Mouse (Mus musculus): ENCODE data around the gene Ikzf4. TPM values are rescaled to one million over a fixed set of nuclear protein-coding genes. Genes with fewer than 3 reads are reported as not detected.

Gene Ikzf4
- polyA plus RNA-seq, 2 experiments = 0.05 to 0.18 TPM

DNA sequence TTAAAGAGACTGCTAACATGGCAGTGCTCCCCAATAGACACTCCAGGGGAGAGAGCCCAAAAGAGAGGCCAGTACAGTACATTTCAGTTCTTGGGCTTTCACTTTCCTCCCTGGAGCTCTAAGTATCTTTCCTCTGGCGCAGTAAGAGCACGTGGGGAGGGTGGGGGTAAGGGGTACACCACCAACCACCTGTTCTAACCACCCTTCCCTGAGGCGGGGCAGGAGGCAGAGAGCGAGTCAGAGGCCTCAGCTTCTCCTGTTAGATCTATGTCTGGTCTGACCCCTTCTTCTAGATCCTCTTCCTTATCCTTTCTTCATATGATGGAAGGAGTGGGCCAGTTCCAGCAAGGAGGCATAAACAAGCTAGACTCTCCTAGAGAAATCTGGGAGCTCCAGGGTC lies 58.7 kb downstream of the Ikzf4 start:
- ATAC-seq (ENCODE audit: insufficient read depth) (no peak), DNase-seq (ENCODE audit: low read depth in 3 of 3, low spot score in 3 of 3) (no peak)
- TF ChIP-seq CTCF (IDR thresholded peaks at IDR 0.05; ENCODE audit: low read depth) = no peak
- no peak for TF ChIP-seq EP300 (IDR thresholded peaks at IDR 0.05; ENCODE audit: low read depth)
- Histone ChIP-seq H3K27me3 (ENCODE audit: control insufficient read depth, insufficient read depth, low read length) (peaks cover 52% of the 10 kb centered on the region), H3K9me3 (ENCODE audit: control insufficient read depth, low read length) (no peaks in the 10 kb centered on the region), H3K4me3 (ENCODE audit: insufficient read depth in 1 of 2, low read depth in 2 of 2, low read length in 2 of 2) (no peak overlapping the region), H3K27ac (no peak overlapping the region), H3K36me3 (replicated peaks; ENCODE audit: control insufficient read depth, insufficient read depth, low read depth) (no peaks in the 10 kb centered on the region), H3K4me2 (ENCODE audit: low read depth) (no peak overlapping the region), H3K9ac (replicated peaks) (no peak overlapping the region), H3K4me1 (replicated peaks; ENCODE audit: control insufficient read depth in 2 of 2, insufficient read depth in 2 of 2, low read length in 1 of 2) (no peaks in the 10 kb centered on the region; a peak in 2 of 4 replicates)
- WGBS (ENCODE audit: insufficient replicate concordance) = 29% methylated on average over 4 of the region's 4 CpGs

DNA sequence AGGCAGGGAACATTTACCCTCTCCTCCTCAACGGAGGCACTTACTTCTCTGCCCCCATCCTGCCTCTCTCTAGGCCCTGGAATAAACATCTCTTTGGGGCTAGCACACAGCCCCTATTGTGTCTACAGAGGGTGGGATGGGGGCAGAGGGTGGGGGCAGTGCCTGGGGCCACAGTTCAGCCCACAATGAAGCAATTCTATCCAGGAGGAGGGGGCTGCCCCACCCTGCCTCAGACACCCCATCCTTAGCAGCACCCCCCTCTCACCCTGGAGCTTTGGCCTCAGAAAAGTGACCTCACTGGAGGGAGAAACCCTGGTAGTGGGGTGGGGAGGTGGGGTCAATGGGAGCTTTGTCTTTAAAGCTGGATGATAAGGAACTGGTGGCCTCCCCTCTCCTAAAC lies 59.2 kb downstream of the Ikzf4 start:
- no peak for TF ChIP-seq EP300 (IDR thresholded peaks at IDR 0.05; ENCODE audit: low read depth)
- TF ChIP-seq CTCF (IDR thresholded peaks at IDR 0.05; ENCODE audit: low read depth) = no peak
- H3K27ac ChIP-seq = no peak overlapping the region
- H3K27me3 ChIP-seq (ENCODE audit: control insufficient read depth, insufficient read depth, low read length) = peaks cover 52% of the 10 kb centered on the region
- H3K9me3 ChIP-seq (ENCODE audit: control insufficient read depth, low read length) = no peaks in the 10 kb centered on the region
- 41% methylated on average over 1 of the region's 1 CpGs for WGBS (ENCODE audit: insufficient replicate concordance)
- no peak overlapping the region for H3K4me3 ChIP-seq (ENCODE audit: insufficient read depth in 1 of 2, low read depth in 2 of 2, low read length in 2 of 2)
- no peak overlapping the region for H3K9ac ChIP-seq (replicated peaks)
- no peak for ATAC-seq (ENCODE audit: insufficient read depth)
- H3K4me1 ChIP-seq (replicated peaks; ENCODE audit: control insufficient read depth in 2 of 2, insufficient read depth in 2 of 2, low read length in 1 of 2) = no peaks in the 10 kb centered on the region; a peak in 1 of 4 replicates
- no peaks in the 10 kb centered on the region for H3K36me3 ChIP-seq (replicated peaks; ENCODE audit: control insufficient read depth, insufficient read depth, low read depth)
- H3K4me2 ChIP-seq (ENCODE audit: low read depth) = no peak overlapping the region
- no peak for DNase-seq (ENCODE audit: low read depth in 3 of 3, low spot score in 3 of 3)

DNA sequence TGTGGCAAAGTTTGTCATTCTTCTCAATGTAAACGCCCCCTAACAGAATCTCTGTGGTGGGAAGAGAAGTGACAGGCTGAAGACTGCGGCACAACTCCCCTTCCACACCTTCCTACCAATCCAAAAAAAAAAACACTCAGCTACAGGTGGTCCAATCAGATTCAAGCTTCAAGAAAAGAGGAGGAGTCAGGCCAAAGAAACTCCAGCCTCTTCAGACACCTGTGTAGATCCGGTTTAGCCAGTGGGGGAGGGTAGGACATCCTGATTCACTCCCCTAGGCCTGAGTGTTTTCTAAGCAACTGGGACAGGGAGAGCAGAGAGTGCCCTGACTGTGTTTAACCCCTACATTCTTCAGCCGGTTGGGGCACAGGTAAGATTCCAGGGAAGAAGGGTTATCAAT lies 61.4 kb downstream of the Ikzf4 start:
- H3K27me3 ChIP-seq (ENCODE audit: control insufficient read depth, insufficient read depth, low read length) = peaks cover 38% of the 10 kb centered on the region
- H3K9me3 ChIP-seq (ENCODE audit: control insufficient read depth, low read length) = no peaks in the 10 kb centered on the region
- no peak for DNase-seq (ENCODE audit: low read depth in 3 of 3, low spot score in 3 of 3)
- 10% methylated on average over 4 of the region's 4 CpGs for WGBS (ENCODE audit: insufficient replicate concordance)
- H3K4me1 ChIP-seq (replicated peaks; ENCODE audit: control insufficient read depth in 2 of 2, insufficient read depth in 2 of 2, low read length in 1 of 2) = no peaks in the 10 kb centered on the region; a peak in 1 of 4 replicates
- no peak overlapping the region for H3K9ac ChIP-seq (replicated peaks)
- no peak overlapping the region for H3K27ac ChIP-seq
- no peak overlapping the region for H3K4me2 ChIP-seq (ENCODE audit: low read depth)
- TF ChIP-seq EP300 (IDR thresholded peaks at IDR 0.05; ENCODE audit: low read depth) (no peak), CTCF (IDR thresholded peaks at IDR 0.05; ENCODE audit: low read depth) (no peak)
- no peak overlapping the region for H3K4me3 ChIP-seq (ENCODE audit: insufficient read depth in 1 of 2, low read depth in 2 of 2, low read length in 2 of 2)
- ATAC-seq (ENCODE audit: insufficient read depth) = no peak
- no peaks in the 10 kb centered on the region for H3K36me3 ChIP-seq (replicated peaks; ENCODE audit: control insufficient read depth, insufficient read depth, low read depth)

DNA sequence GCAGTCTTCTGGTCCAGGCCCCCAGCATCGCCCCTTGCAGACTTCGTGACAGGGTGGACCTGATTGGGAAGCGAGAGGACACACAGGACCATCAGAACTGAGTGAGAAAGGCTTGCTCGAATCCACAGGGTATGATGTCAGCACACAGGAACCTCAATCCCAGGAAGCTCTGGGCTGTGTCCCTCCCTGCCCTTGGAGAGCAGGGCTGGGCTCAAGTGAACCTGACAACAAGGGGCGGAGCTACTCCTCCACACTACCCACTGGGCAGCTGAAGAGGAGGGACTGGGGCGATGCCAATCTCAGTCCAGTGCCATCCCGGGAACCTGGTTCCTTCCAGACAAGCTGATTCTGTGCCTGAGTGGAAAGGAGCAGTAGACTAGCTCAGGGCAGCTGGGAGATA lies 62.1 kb downstream of the Ikzf4 start:
- Histone ChIP-seq H3K4me1 (replicated peaks; ENCODE audit: control insufficient read depth in 2 of 2, insufficient read depth in 2 of 2, low read length in 1 of 2) (no peaks in the 10 kb centered on the region; a peak in 1 of 4 replicates), H3K9me3 (ENCODE audit: control insufficient read depth, low read length) (no peaks in the 10 kb centered on the region), H3K27ac (no peak overlapping the region), H3K4me2 (ENCODE audit: low read depth) (no peak overlapping the region), H3K36me3 (replicated peaks; ENCODE audit: control insufficient read depth, insufficient read depth, low read depth) (no peaks in the 10 kb centered on the region), H3K27me3 (ENCODE audit: control insufficient read depth, insufficient read depth, low read length) (peaks cover 31% of the 10 kb centered on the region), H3K9ac (replicated peaks) (no peak overlapping the region), H3K4me3 (ENCODE audit: insufficient read depth in 1 of 2, low read depth in 2 of 2, low read length in 2 of 2) (no peak overlapping the region)
- WGBS (ENCODE audit: insufficient replicate concordance) = 26% methylated on average over 7 of the region's 7 CpGs
- no peak for ATAC-seq (ENCODE audit: insufficient read depth)
- no peak for TF ChIP-seq CTCF (IDR thresholded peaks at IDR 0.05; ENCODE audit: low read depth)
- no peak for TF ChIP-seq EP300 (IDR thresholded peaks at IDR 0.05; ENCODE audit: low read depth)
- DNase-seq (ENCODE audit: low read depth in 3 of 3, low spot score in 3 of 3) = no peak

Small RNA genes lying within 50 kb of the gene (microRNA-seq; reads per million reads assigned to microRNA genes)
- not detected for gene Mir6917

Other genes with a start within 250 kb of the Ikzf4 start
- 33.0 and 40.8 TPM in 2 replicates for gene Slc39a5, start 244.8 kb downstream of the Ikzf4 start, polyA plus RNA-seq (2012; rRNA removed)
- 37.6 and 40.7 TPM in 2 replicates for gene Slc39a5, start 244.8 kb downstream of the Ikzf4 start, polyA plus RNA-seq (2014; fragmentation: Nextera tagmentation; extraction: Ambion mirVana)
- 24.2 and 25.4 TPM in 2 replicates for gene Nabp2, start 234.5 kb downstream of the Ikzf4 start, polyA plus RNA-seq (2012; rRNA removed)
- gene Nabp2, start 234.5 kb downstream of the Ikzf4 start, polyA plus RNA-seq (2014; fragmentation: Nextera tagmentation; extraction: Ambion mirVana) = 45.4 and 48.7 TPM in 2 replicates
- 5.0 and 5.9 TPM in 2 replicates for gene Rnf41, start 234.3 kb downstream of the Ikzf4 start, polyA plus RNA-seq (2012; rRNA removed)
- gene Rnf41, start 234.3 kb downstream of the Ikzf4 start, polyA plus RNA-seq (2014; fragmentation: Nextera tagmentation; extraction: Ambion mirVana) = 4.8 and 6.2 TPM in 2 replicates
- gene Smarcc2, start 186.7 kb downstream of the Ikzf4 start, polyA plus RNA-seq (2012; rRNA removed) = 23.2 and 29.8 TPM in 2 replicates
- 27.7 and 32.8 TPM in 2 replicates for gene Smarcc2, start 186.7 kb downstream of the Ikzf4 start, polyA plus RNA-seq (2014; fragmentation: Nextera tagmentation; extraction: Ambion mirVana)
- 429 and 654 TPM in 2 replicates for gene Myl6, start 151.8 kb downstream of the Ikzf4 start, polyA plus RNA-seq (2012; rRNA removed)
- gene Myl6, start 151.8 kb downstream of the Ikzf4 start, polyA plus RNA-seq (2014; fragmentation: Nextera tagmentation; extraction: Ambion mirVana) = 490 and 506 TPM in 2 replicates
- 1.2 and 1.5 TPM in 2 replicates for gene Myl6b, start 147.3 kb downstream of the Ikzf4 start, polyA plus RNA-seq (2012; rRNA removed)
- gene Myl6b, start 147.3 kb downstream of the Ikzf4 start, polyA plus RNA-seq (2014; fragmentation: Nextera tagmentation; extraction: Ambion mirVana) = 0.72 and 1.3 TPM in 2 replicates
- 9.4 and 10.3 TPM in 2 replicates for gene Esyt1, start 120.1 kb downstream of the Ikzf4 start, polyA plus RNA-seq (2012; rRNA removed)
- gene Esyt1, start 120.1 kb downstream of the Ikzf4 start, polyA plus RNA-seq (2014; fragmentation: Nextera tagmentation; extraction: Ambion mirVana) = 7.0 and 7.8 TPM in 2 replicates
- gene Zc3h10, start 98.2 kb downstream of the Ikzf4 start, polyA plus RNA-seq (2012; rRNA removed) = 3.3 and 4.0 TPM in 2 replicates
- gene Zc3h10, start 98.2 kb downstream of the Ikzf4 start, polyA plus RNA-seq (2014; fragmentation: Nextera tagmentation; extraction: Ambion mirVana) = 4.3 and 5.3 TPM in 2 replicates
- gene Rpl41, start 96.7 kb downstream of the Ikzf4 start, polyA plus RNA-seq (2012; rRNA removed) = 1,053 and 2,546 TPM in 2 replicates
- gene Rpl41, start 96.7 kb downstream of the Ikzf4 start, polyA plus RNA-seq (2014; fragmentation: Nextera tagmentation; extraction: Ambion mirVana) = 3,181 and 3,454 TPM in 2 replicates
- gene Pa2g4, start 80.0 kb downstream of the Ikzf4 start, polyA plus RNA-seq (2012; rRNA removed) = 57.6 and 113 TPM in 2 replicates
- gene Pa2g4, start 80.0 kb downstream of the Ikzf4 start, polyA plus RNA-seq (2014; fragmentation: Nextera tagmentation; extraction: Ambion mirVana) = 163 and 172 TPM in 2 replicates
- 1.3 and 1.4 TPM in 2 replicates for gene Erbb3, start 56.3 kb downstream of the Ikzf4 start, polyA plus RNA-seq (2012; rRNA removed)
- 1.1 and 1.5 TPM in 2 replicates for gene Erbb3, start 56.3 kb downstream of the Ikzf4 start, polyA plus RNA-seq (2014; fragmentation: Nextera tagmentation; extraction: Ambion mirVana)
- 867 and 921 TPM in 2 replicates for gene Rps26, start 19.2 kb downstream of the Ikzf4 start, polyA plus RNA-seq (2012; rRNA removed)
- 643 and 646 TPM in 2 replicates for gene Rps26, start 19.2 kb downstream of the Ikzf4 start, polyA plus RNA-seq (2014; fragmentation: Nextera tagmentation; extraction: Ambion mirVana)
- gene Suox, start 28.1 kb upstream of the Ikzf4 start, polyA plus RNA-seq (2012; rRNA removed) = 8.1 and 8.6 TPM in 2 replicates
- 7.6 and 9.9 TPM in 2 replicates for gene Suox, start 28.1 kb upstream of the Ikzf4 start, polyA plus RNA-seq (2014; fragmentation: Nextera tagmentation; extraction: Ambion mirVana)
- 17.8 and 19.3 TPM in 2 replicates for gene Rab5b, start 50.3 kb upstream of the Ikzf4 start, polyA plus RNA-seq (2012; rRNA removed)
- 24.5 and 26.2 TPM in 2 replicates for gene Rab5b, start 50.3 kb upstream of the Ikzf4 start, polyA plus RNA-seq (2014; fragmentation: Nextera tagmentation; extraction: Ambion mirVana)
- gene Pmel, start 58.2 kb upstream of the Ikzf4 start, polyA plus RNA-seq (2012; rRNA removed) = 0.27 and 0.31 TPM in 2 replicates
- 0.20 and 0.50 TPM in 2 replicates for gene Pmel, start 58.2 kb upstream of the Ikzf4 start, polyA plus RNA-seq (2014; fragmentation: Nextera tagmentation; extraction: Ambion mirVana)
- gene Cdk2, start 59.0 kb upstream of the Ikzf4 start, polyA plus RNA-seq (2012; rRNA removed) = 38.8 and 40.7 TPM in 2 replicates
- 51.8 and 56.6 TPM in 2 replicates for gene Cdk2, start 59.0 kb upstream of the Ikzf4 start, polyA plus RNA-seq (2014; fragmentation: Nextera tagmentation; extraction: Ambion mirVana)
- 1.4 and 1.6 TPM in 2 replicates for gene Dgka, start 98.9 kb upstream of the Ikzf4 start, polyA plus RNA-seq (2012; rRNA removed)
- gene Dgka, start 98.9 kb upstream of the Ikzf4 start, polyA plus RNA-seq (2014; fragmentation: Nextera tagmentation; extraction: Ambion mirVana) = 2.0 and 2.1 TPM in 2 replicates
- 14.2 and 19.5 TPM in 2 replicates for gene Pym1, start 101.9 kb upstream of the Ikzf4 start, polyA plus RNA-seq (2012; rRNA removed)
- gene Pym1, start 101.9 kb upstream of the Ikzf4 start, polyA plus RNA-seq (2014; fragmentation: Nextera tagmentation; extraction: Ambion mirVana) = 12.4 and 15.3 TPM in 2 replicates
- gene Mmp19, start 144.9 kb upstream of the Ikzf4 start, polyA plus RNA-seq (2012; rRNA removed) = 8.0 and 9.5 TPM in 2 replicates
- 8.3 and 8.9 TPM in 2 replicates for gene Mmp19, start 144.9 kb upstream of the Ikzf4 start, polyA plus RNA-seq (2014; fragmentation: Nextera tagmentation; extraction: Ambion mirVana)
- 4.2 and 6.0 TPM in 2 replicates for gene Dnajc14, start 158.1 kb upstream of the Ikzf4 start, polyA plus RNA-seq (2012; rRNA removed)
- gene Dnajc14, start 158.1 kb upstream of the Ikzf4 start, polyA plus RNA-seq (2014; fragmentation: Nextera tagmentation; extraction: Ambion mirVana) = 10.7 and 12.3 TPM in 2 replicates
- 2.1 and 2.9 TPM in 2 replicates for gene Tmem198b, start 158.4 kb upstream of the Ikzf4 start, polyA plus RNA-seq (2012; rRNA removed)
- 0.99 and 1.5 TPM in 2 replicates for gene Tmem198b, start 158.4 kb upstream of the Ikzf4 start, polyA plus RNA-seq (2014; fragmentation: Nextera tagmentation; extraction: Ambion mirVana)
- gene Sarnp, start 171.3 kb upstream of the Ikzf4 start, polyA plus RNA-seq (2012; rRNA removed) = 27.1 and 61.2 TPM in 2 replicates
- 122 and 125 TPM in 2 replicates for gene Sarnp, start 171.3 kb upstream of the Ikzf4 start, polyA plus RNA-seq (2014; fragmentation: Nextera tagmentation; extraction: Ambion mirVana)
- 43.1 and 47.8 TPM in 2 replicates for gene Ormdl2, start 175.7 kb upstream of the Ikzf4 start, polyA plus RNA-seq (2012; rRNA removed)
- gene Ormdl2, start 175.7 kb upstream of the Ikzf4 start, polyA plus RNA-seq (2014; fragmentation: Nextera tagmentation; extraction: Ambion mirVana) = 80.5 and 83.5 TPM in 2 replicates
- gene Gdf11, start 245.7 kb upstream of the Ikzf4 start, polyA plus RNA-seq (2012; rRNA removed) = 0.32 and 0.36 TPM in 2 replicates
- 0.16 and 0.23 TPM in 2 replicates for gene Gdf11, start 245.7 kb upstream of the Ikzf4 start, polyA plus RNA-seq (2014; fragmentation: Nextera tagmentation; extraction: Ambion mirVana)

Measured in liver, embryonic 14.5 days (tissue).